Mouse (Mus musculus) stomach, embryonic 15.5 days (tissue): ENCODE measurements around the gene Ptn. TPM values are rescaled to one million over a fixed set of nuclear protein-coding genes. Genes with fewer than 3 reads are reported as not detected.

ENCODE experiments used
- ATAC-seq: fragments of 200-750 bp; cut with Nextera tagmentation; 2 replicates; pipeline ENCODE4 v1.8.0; 2017; ENCODE audit warnings: low read depth, moderate number of reproducible peaks, moderate TSS enrichment; ENCODE audit not compliant: insufficient read depth, low FRiP score
- H3K27ac ChIP-seq: fragments of 300-500 bp; sonication (generic); 2 replicates; pipeline ENCODE4 v1.5.1; 2015; ENCODE audit warnings: mild to moderate bottlenecking, inconsistent platforms
- H3K27me3 ChIP-seq: fragments of 300-500 bp; sonication (generic); replicated peaks from 2 replicates; pipeline ENCODE4 v1.6.1; 2015; ENCODE audit warnings: inconsistent platforms
- H3K36me3 ChIP-seq: fragments of 300-500 bp; sonication (generic); 2 replicates; pipeline ENCODE4 v1.6.1; 2015; ENCODE audit warnings: inconsistent platforms
- H3K4me1 ChIP-seq: fragments of 300-500 bp; sonication (generic); 2 replicates; pipeline ENCODE4 v1.6.1; 2015; ENCODE audit warnings: inconsistent platforms
- H3K4me2 ChIP-seq: fragments of 300-500 bp; sonication (generic); 2 replicates; pipeline ENCODE4 v1.6.1; 2015; ENCODE audit warnings: mild to moderate bottlenecking, inconsistent platforms
- H3K4me3 ChIP-seq: fragments of 300-500 bp; sonication (generic); replicated peaks from 2 replicates; pipeline ENCODE4 v1.5.1; 2015; ENCODE audit warnings: inconsistent platforms
- H3K9ac ChIP-seq: fragments of 300-500 bp; sonication (generic); 2 replicates; pipeline ENCODE4 v1.6.1; 2015; ENCODE audit warnings: inconsistent platforms
- H3K9me3 ChIP-seq: fragments of 300-500 bp; sonication (generic); 2 replicates; pipeline ENCODE4 v1.6.1; 2016; ENCODE audit warnings: inconsistent platforms
- WGBS: fragments of 180-500 bp; shearing (Covaris S2); methylation state at CpG from one replicate; pipeline ENCODE4 v1.1.7; 2015; 5-methylcytosine and 5-hydroxymethylcytosine counted together
- polyA plus RNA-seq: library from polyadenylated mRNA; unstranded; fragments of >200 nt; fragmentation: Nextera tagmentation; extraction: Ambion mirVana; gene quantifications from 2 replicates; pipeline ENCODE4 v1.2.1, GENCODE M21; 2015

Gene Ptn
- polyA plus RNA-seq, 1 experiment from 2014 or later = 390 TPM

GRCm38 (mm10) chr6:36810448-36810847, 428 bp upstream of the Ptn start:
- Histone ChIP-seq H3K4me2 (peak overlapping the region; percentile 62), H3K27me3 (no peaks in the 10 kb centered on the region), H3K36me3 (no peaks in the 10 kb centered on the region), H3K9me3 (no peaks in the 10 kb centered on the region), H3K9ac (no peak overlapping the region), H3K4me1 (no peaks in the 10 kb centered on the region; the same call in 1 of the 2 replicates), H3K27ac (peak overlapping the region; percentile 80), H3K4me3 (peak overlapping the region; percentile 54)
- no peak for ATAC-seq
- 20% methylated on average over 5 of the region's 5 CpGs for WGBS

- no peaks in the 10 kb centered on the region; the same call in 1 of the 2 replicates for H3K4me1 ChIP-seq
- no peaks in the 10 kb centered on the region for H3K27me3 ChIP-seq
- H3K9ac ChIP-seq = peak overlapping the region; percentile 40
- H3K36me3 ChIP-seq = no peaks in the 10 kb centered on the region
- 8% methylated on average over 7 of the region's 7 CpGs for WGBS
- peak; percentile 54; the same call in 1 of the 2 replicates for ATAC-seq
- H3K9me3 ChIP-seq = no peaks in the 10 kb centered on the region
- H3K27ac ChIP-seq = peak overlapping the region; percentile 80
- H3K4me3 ChIP-seq = peak overlapping the region; percentile 54
- peak overlapping the region; percentile 62 for H3K4me2 ChIP-seq
Observed at GRCm38 (mm10) chr6:36809311-36809726, 701 bp downstream of the Ptn start.

GRCm38 (mm10) chr6:36808306-36809058, 1.5 kb downstream of the Ptn start:
- no peaks in the 10 kb centered on the region; the same call in 1 of the 2 replicates for H3K4me1 ChIP-seq
- H3K4me3 ChIP-seq = peak overlapping the region; percentile 54
- peak overlapping the region; percentile 62 for H3K4me2 ChIP-seq
- peak overlapping the region; percentile 40; the same call in 1 of the 2 replicates for H3K9ac ChIP-seq
- H3K27me3 ChIP-seq = no peaks in the 10 kb centered on the region
- H3K27ac ChIP-seq = peak overlapping the region; percentile 80; the same call in 1 of the 2 replicates
- no peaks in the 10 kb centered on the region for H3K9me3 ChIP-seq
- H3K36me3 ChIP-seq = no peaks in the 10 kb centered on the region
- 42% methylated on average over 7 of the region's 7 CpGs for WGBS
- no peak for ATAC-seq

GRCm38 (mm10) chr6:36806906-36807305, 3.1 kb downstream of the Ptn start:
- H3K4me3 ChIP-seq = no peak overlapping the region
- peak overlapping the region; percentile 24; the same call in 1 of the 2 replicates for H3K4me2 ChIP-seq

GRCm38 (mm10) chr6:36800309-36800946, 9.6 kb downstream of the Ptn start:
- Histone ChIP-seq H3K4me3 (no peak overlapping the region), H3K36me3 (0 out of 2 replicates have a peak, but pooled peaks cover 3% of the 10 kb centered on the region), H3K9me3 (no peaks in the 10 kb centered on the region), H3K9ac (no peak overlapping the region), H3K4me2 (no peak overlapping the region), H3K27me3 (no peaks in the 10 kb centered on the region), H3K27ac (no peak overlapping the region), H3K4me1 (no peaks in the 10 kb centered on the region)
- 75% methylated on average over 5 of the region's 5 CpGs for WGBS
- ATAC-seq = no peak; the same call in 1 of the 2 replicates

More at GRCm38 (mm10) chr6:36806906-36807305, 3.1 kb downstream of the Ptn start:
- Histone ChIP-seq H3K9me3 (no peaks in the 10 kb centered on the region), H3K27me3 (no peaks in the 10 kb centered on the region), H3K9ac (no peak overlapping the region), H3K4me1 (no peaks in the 10 kb centered on the region; the same call in 1 of the 2 replicates), H3K27ac (no peak overlapping the region), H3K36me3 (no peaks in the 10 kb centered on the region)
- 79% methylated on average over 6 of the region's 6 CpGs for WGBS
- ATAC-seq = no peak

GRCm38 (mm10) chr6:36797066-36797655, 12.9 kb downstream of the Ptn start:
- Histone ChIP-seq H3K4me1 (no peaks in the 10 kb centered on the region), H3K4me3 (no peak overlapping the region), H3K4me2 (no peak overlapping the region), H3K36me3 (0 out of 2 replicates have a peak, but pooled peaks cover 3% of the 10 kb centered on the region), H3K27me3 (no peaks in the 10 kb centered on the region), H3K9me3 (no peaks in the 10 kb centered on the region), H3K27ac (no peak overlapping the region), H3K9ac (no peak overlapping the region)
- 51% methylated on average over 3 of the region's 3 CpGs for WGBS
- ATAC-seq = no peak

GRCm38 (mm10) chr6:36794535-36794934, 15.5 kb downstream of the Ptn start:
- no peaks in the 10 kb centered on the region for H3K9me3 ChIP-seq
- H3K4me2 ChIP-seq = no peak overlapping the region
- H3K4me3 ChIP-seq = no peak overlapping the region
- no peak for ATAC-seq
- no peak overlapping the region for H3K27ac ChIP-seq
- WGBS = 87% methylated on average over 4 of the region's 4 CpGs
- no peak overlapping the region for H3K9ac ChIP-seq
- no peaks in the 10 kb centered on the region for H3K27me3 ChIP-seq
- H3K4me1 ChIP-seq = no peaks in the 10 kb centered on the region
- H3K36me3 ChIP-seq = 0 out of 2 replicates have a peak, but pooled peaks cover 3% of the 10 kb centered on the region

GRCm38 (mm10) chr6:36793775-36794174, 16.2 kb downstream of the Ptn start:
- Histone ChIP-seq H3K27ac (no peak overlapping the region), H3K27me3 (no peaks in the 10 kb centered on the region), H3K4me2 (no peak overlapping the region), H3K4me3 (no peak overlapping the region), H3K4me1 (peaks cover 2% of the 10 kb centered on the region; the same call in 1 of the 2 replicates), H3K9me3 (no peaks in the 10 kb centered on the region), H3K36me3 (0 out of 2 replicates have a peak, but pooled peaks cover 3% of the 10 kb centered on the region), H3K9ac (no peak overlapping the region)
- no peak for ATAC-seq
- WGBS = 58% methylated on average over 5 of the region's 5 CpGs

GRCm38 (mm10) chr6:36789261-36789660, 20.8 kb downstream of the Ptn start:
- H3K27ac ChIP-seq = no peak overlapping the region
- no peak overlapping the region for H3K9ac ChIP-seq
- H3K9me3 ChIP-seq = no peaks in the 10 kb centered on the region
- no peak overlapping the region for H3K4me2 ChIP-seq
- no peaks in the 10 kb centered on the region for H3K36me3 ChIP-seq
- H3K27me3 ChIP-seq = no peaks in the 10 kb centered on the region
- H3K4me3 ChIP-seq = no peak overlapping the region
- ATAC-seq = no peak
- H3K4me1 ChIP-seq = peaks cover 17% of the 10 kb centered on the region
- WGBS = 46% methylated on average over 4 of the region's 4 CpGs

GRCm38 (mm10) chr6:36788576-36789191, 21.3 kb downstream of the Ptn start:
- H3K9me3 ChIP-seq = no peaks in the 10 kb centered on the region
- H3K4me2 ChIP-seq = no peak overlapping the region
- H3K9ac ChIP-seq = no peak overlapping the region
- 39% methylated on average over 12 of the region's 12 CpGs for WGBS
- H3K36me3 ChIP-seq = no peaks in the 10 kb centered on the region
- H3K27ac ChIP-seq = peak overlapping the region; percentile 33; the same call in 1 of the 2 replicates
- no peak overlapping the region for H3K4me3 ChIP-seq
- H3K27me3 ChIP-seq = no peaks in the 10 kb centered on the region
- H3K4me1 ChIP-seq = peaks cover 17% of the 10 kb centered on the region
- no peak for ATAC-seq

- 42% methylated on average over 3 of the region's 3 CpGs for WGBS
- ATAC-seq = peak; percentile 79; the same call in 1 of the 2 replicates
- Histone ChIP-seq H3K27me3 (no peaks in the 10 kb centered on the region), H3K36me3 (no peaks in the 10 kb centered on the region), H3K4me3 (no peak overlapping the region), H3K4me2 (no peak overlapping the region), H3K27ac (peak overlapping the region; percentile 63), H3K9me3 (no peaks in the 10 kb centered on the region), H3K9ac (no peak overlapping the region), H3K4me1 (peaks cover 20% of the 10 kb centered on the region)
Observed at GRCm38 (mm10) chr6:36784682-36785208, 25.3 kb downstream of the Ptn start.
